Mouse (Mus musculus) forebrain, embryonic 15.5 days (tissue): ENCODE results near the gene Nfe2. TPM values are rescaled to one million over a fixed set of nuclear protein-coding genes. Genes with fewer than 3 reads are reported as not detected.
"Not testable (repeated sequence)": the region's sequence is repeated elsewhere in the genome, so short reads cannot be mapped to it uniquely, and the experiment has no call there.

ENCODE experiments used
- ATAC-seq: fragments of 200-750 bp; cut with Nextera tagmentation; replicated peaks from 2 replicates; pipeline ENCODE4 v1.8.0; 2017; ENCODE audit warnings: mild to moderate bottlenecking, moderate TSS enrichment, moderate library complexity
- H3K27ac ChIP-seq: fragments of 300-500 bp; sonication (generic); replicated peaks from 2 replicates; pipeline ENCODE4 v1.5.1; 2015; ENCODE audit warnings: mild to moderate bottlenecking, inconsistent platforms
- H3K27me3 ChIP-seq: fragments of 300-500 bp; sonication (generic); 2 replicates; pipeline ENCODE4 v1.6.1; 2015; ENCODE audit warnings: inconsistent platforms
- H3K36me3 ChIP-seq: fragments of 300-500 bp; sonication (generic); 2 replicates; pipeline ENCODE4 v1.6.1; 2015; ENCODE audit warnings: mild to moderate bottlenecking, inconsistent platforms
- H3K4me1 ChIP-seq: fragments of 300-500 bp; sonication (generic); 2 replicates; pipeline ENCODE4 v1.6.1; 2015; ENCODE audit warnings: inconsistent platforms
- H3K4me2 ChIP-seq: fragments of 300-500 bp; sonication (generic); replicated peaks from 2 replicates; pipeline ENCODE4 v1.6.1; 2015; ENCODE audit warnings: mild to moderate bottlenecking, inconsistent platforms
- H3K4me3 ChIP-seq: fragments of 300-500 bp; sonication (generic); 2 replicates; pipeline ENCODE4 v1.5.1; 2015; ENCODE audit warnings: mild to moderate bottlenecking, inconsistent platforms
- H3K9ac ChIP-seq: fragments of 300-500 bp; sonication (generic); replicated peaks from 2 replicates; pipeline ENCODE4 v1.6.1; 2015; ENCODE audit warnings: mild to moderate bottlenecking, inconsistent platforms
- H3K9me3 ChIP-seq: fragments of 300-500 bp; sonication (generic); 2 replicates; pipeline ENCODE4 v1.6.1; 2016; ENCODE audit warnings: inconsistent platforms
- WGBS: fragments of 180-500 bp; shearing (Covaris S2); methylation state at CpG from one replicate; pipeline ENCODE4 v1.1.7; 2015; ENCODE audit warnings: mixed read lengths; 5-methylcytosine and 5-hydroxymethylcytosine counted together
- polyA plus RNA-seq: library from polyadenylated mRNA; unstranded; fragments of >200 nt; fragmentation: Nextera tagmentation; extraction: Ambion mirVana; gene quantifications from 2 replicates; pipeline ENCODE4 v1.2.1, GENCODE M21; 2015

Nfe2 gene
- polyA plus RNA-seq, 1 experiment from 2014 or later, result 0.38 TPM

DNA sequence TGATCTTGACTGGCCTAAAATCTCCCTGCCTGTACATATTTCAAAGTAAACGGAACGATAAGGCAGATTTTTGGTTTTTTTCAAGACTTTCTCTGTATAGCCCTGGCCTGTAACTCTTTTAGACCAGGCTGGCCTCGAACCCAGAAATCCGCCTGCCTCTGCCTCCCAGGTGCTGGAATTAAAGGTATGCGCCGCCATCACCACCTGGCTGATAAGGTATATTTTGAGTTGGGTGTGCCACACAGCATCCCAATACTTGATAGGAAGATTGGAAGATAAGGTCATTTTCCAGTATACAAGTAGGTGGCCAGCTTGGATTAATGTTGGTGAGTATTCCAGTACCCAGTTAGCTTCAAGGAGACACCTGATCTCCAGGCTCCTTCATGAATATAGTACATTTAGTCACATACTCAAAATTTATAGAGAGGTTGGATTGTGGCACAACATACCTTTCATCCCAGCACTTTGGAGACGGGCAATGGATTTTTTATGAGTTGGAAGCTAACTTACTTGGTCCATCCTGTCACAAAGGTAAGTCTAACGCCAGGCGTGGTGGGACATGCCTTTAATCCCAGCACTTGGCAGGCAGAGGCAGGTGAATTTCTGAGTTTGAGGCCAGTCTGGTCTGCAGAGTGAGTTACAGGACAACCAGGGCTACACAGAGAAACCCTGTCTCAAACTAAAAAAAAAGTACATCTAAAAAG is 11.0 kb downstream of the Nfe2 start:
- H3K4me1 ChIP-seq, result peaks cover 26% of the 10 kb centered on the region
- no peak for ATAC-seq
- peaks cover 64% of the 10 kb centered on the region for H3K36me3 ChIP-seq
- no peaks in the 10 kb centered on the region for H3K27me3 ChIP-seq
- no peak overlapping the region for H3K27ac ChIP-seq
- no peak overlapping the region for H3K4me2 ChIP-seq
- WGBS, result 85% methylated on average over 9 of the region's 9 CpGs
- no peak overlapping the region for H3K9ac ChIP-seq
- no peak overlapping the region for H3K4me3 ChIP-seq
- H3K9me3 ChIP-seq, result no peaks in the 10 kb centered on the region

DNA sequence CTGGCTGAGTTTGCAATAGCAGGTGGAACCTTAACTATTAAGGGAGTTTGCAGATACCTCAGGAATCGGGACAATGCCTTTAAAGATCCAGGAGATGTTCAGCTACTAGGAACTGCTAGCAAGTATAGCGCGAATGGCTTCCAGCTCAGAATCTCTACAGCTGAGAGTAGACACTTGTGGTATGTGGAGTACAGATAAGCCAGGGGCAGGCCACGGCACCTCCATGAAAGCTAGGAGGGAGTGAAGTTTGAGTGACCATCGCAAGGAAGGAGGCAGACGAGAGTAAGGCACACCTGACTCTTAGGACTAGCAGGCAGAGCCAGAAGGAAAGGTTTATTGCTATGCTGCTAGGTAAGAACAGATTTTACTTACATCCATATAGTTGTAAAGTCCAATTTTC is 12.6 kb downstream of the Nfe2 start:
- Histone ChIP-seq H3K4me1 (peaks cover 37% of the 10 kb centered on the region), H3K9me3 (no peaks in the 10 kb centered on the region), H3K9ac (no peak overlapping the region), H3K27me3 (no peaks in the 10 kb centered on the region), H3K27ac (no peak overlapping the region), H3K4me2 (no peak overlapping the region), H3K36me3 (peaks cover 71% of the 10 kb centered on the region), H3K4me3 (no peak overlapping the region)
- 82% methylated on average over 6 of the region's 6 CpGs for WGBS
- no peak for ATAC-seq

DNA sequence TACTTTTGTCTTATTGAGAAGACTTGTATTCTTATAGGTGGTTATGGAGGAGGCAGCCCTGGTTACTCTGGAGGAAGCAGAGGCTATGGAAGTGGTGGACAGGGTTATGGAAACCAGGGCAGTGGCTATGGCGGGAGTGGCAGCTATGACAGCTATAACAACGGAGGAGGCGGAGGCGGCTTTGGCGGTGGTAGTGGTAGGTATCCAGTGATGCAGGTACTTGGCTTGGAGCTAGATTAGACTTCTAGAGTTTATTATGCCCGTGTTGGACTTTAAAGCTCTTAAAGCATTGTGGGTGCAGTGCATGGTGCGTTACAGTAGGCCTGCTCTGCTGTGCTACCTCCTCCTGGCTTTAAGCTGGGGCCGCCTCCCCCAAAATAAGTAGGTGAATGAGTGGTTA is 15.3 kb downstream of the Nfe2 start:
- no peak for ATAC-seq
- WGBS, result 67% methylated on average over 8 of the region's 8 CpGs

DNA sequence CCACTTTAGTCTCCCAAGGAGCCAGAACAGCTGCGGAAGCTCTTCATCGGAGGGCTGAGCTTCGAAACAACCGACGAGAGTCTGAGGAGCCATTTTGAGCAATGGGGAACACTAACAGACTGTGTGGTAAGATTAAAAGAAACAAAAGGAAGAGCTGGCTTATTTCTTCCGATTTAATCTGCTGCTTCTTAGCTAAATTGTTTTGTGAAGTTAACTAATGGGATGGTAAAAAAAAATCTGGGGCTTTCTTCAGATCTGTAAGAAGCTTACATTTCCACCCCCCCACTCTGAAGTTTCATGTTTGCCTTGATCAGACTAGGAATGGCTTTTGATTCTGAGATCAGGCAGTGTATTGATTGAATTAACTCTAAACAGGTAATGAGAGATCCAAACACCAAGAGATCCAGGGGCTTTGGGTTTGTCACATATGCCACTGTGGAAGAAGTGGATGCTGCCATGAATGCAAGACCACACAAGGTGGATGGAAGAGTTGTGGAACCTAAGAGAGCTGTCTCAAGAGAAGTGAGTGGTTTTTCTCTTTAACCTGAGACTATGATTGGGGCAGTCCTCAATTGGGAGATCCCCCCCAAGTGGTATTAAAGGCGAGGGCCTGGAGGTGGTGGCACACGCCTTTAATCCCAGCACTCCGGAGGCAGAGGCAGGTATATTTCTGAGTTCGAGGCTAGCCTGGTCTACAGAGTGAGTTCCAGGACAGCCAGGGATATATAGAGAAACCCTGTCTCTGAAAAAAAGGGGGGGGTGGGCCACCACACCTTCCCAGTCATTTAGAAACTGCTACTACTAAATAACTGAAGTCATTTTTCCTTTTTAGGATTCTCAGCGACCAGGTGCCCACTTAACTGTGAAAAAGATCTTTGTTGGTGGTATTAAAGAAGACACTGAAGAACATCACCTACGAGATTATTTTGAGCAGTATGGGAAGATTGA is 16.9 kb downstream of the Nfe2 start:
- peaks cover 60% of the 10 kb centered on the region for H3K4me1 ChIP-seq
- ATAC-seq, H3K27me3 ChIP-seq, H3K9me3 ChIP-seq: not testable (repeated sequence)
- H3K4me3 ChIP-seq, result peak overlapping the region; percentile 83
- H3K9ac ChIP-seq, result peak overlapping the region; percentile 87
- H3K4me2 ChIP-seq, result peak overlapping the region; percentile 88
- peaks cover 40% of the 10 kb centered on the region for H3K36me3 ChIP-seq
- 9% methylated on average over 12 of the region's 12 CpGs for WGBS
- H3K27ac ChIP-seq, result peak overlapping the region; percentile 96

More for the DNA sequence above, 15.3 kb downstream of the Nfe2 start:
- Histone ChIP-seq H3K27me3 (no peaks in the 10 kb centered on the region), H3K27ac (no peak overlapping the region), H3K4me3 (peak overlapping the region; percentile 83), H3K4me1 (peaks cover 50% of the 10 kb centered on the region), H3K9ac (0 out of 2 replicates have a peak overlapping the region, but pooled peaks have one; percentile 10), H3K36me3 (peaks cover 56% of the 10 kb centered on the region), H3K9me3 (no peaks in the 10 kb centered on the region), H3K4me2 (peak overlapping the region; percentile 88)

DNA sequence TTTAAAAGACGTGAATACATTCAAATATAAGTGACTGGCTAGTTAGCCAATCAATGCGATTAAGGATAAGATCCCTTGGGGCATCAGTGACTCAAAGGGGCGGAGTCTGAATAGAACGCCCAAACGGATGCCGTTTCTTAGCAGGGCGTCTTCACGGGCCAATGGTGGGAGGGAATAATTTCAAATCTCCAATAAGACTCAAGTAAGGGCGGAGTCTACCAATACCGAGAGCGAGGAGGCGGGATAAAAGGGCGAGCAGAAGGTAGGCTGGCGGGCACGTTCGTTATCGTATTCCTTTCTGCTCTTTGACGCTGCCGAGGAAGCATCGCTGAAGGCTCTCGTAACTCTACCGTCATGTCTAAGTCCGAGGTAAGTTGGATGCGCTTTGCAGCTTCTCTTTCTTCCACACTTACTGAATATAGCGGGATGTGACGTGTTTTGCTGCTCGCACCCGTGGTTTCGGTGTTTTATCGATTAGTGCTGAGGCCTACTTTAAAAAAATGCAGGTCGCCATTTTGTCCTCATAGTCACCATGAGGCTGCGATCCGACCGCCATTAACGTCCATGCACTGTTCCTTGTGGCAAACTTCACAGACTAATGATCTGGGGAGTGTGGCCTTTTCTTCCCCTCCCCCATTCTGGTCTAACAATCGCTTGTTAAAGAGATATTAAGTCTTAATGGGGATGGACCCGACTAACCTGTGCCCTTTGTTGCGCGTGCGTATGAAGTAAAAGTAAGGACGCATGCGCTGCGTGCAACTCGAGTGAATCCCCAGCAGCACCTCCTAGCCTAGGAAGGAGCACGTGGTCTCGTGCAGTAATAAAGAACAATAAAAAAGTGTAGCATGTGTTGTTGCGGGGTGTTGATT is 17.8 kb downstream of the Nfe2 start, which contains the start of gene Hnrnpa1:
Gene Hnrnpa1 (plus strand): TSS at position 273 of the 869 bp plus-strand sequence.
- H3K4me3 ChIP-seq, result peak within 1 kb of the TSS; percentile 83
- peak within 1 kb of the TSS; percentile 96 for H3K27ac ChIP-seq
- H3K4me1 ChIP-seq, result peaks cover 59% of the 10 kb centered on the region
- H3K27me3 ChIP-seq, result no peaks in the 10 kb centered on the region
- under 1% methylated on average over 47 of the region's 47 CpGs for WGBS
- H3K36me3 ChIP-seq, result peaks cover 38% of the 10 kb centered on the region
- peak within 1 kb of the TSS; percentile 87 for H3K9ac ChIP-seq
- ATAC-seq, result peak; percentile 94
- H3K9me3 ChIP-seq, result no peaks in the 10 kb centered on the region
- H3K4me2 ChIP-seq, result peak within 1 kb of the TSS; percentile 88

DNA sequence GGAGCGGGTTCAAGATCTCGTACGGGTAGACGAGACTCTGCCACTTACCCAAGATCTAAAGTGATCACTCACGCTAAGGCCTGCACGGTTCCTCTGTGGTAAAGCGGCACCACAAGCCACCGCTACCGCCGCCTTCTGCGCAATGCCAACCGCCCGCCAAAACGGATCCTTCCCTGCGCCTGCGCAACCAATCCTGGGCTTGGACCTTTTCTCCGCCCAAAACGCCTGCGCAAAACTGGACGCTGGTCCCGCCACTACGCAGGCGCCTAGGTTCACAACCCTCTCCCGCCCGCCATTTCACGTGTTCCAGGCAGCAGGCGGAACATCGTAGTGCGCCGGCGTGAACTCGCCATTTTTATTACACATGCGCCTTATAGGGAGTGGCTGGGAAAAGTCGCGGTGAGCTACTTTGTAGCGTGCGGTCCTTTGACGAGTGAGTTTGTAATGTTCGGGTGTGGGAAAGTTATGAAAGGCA is 18.5 kb downstream of the Nfe2 start, which contains the start of gene Cbx5:
Gene Cbx5 (minus strand): TSS at position 132 of the 475 bp plus-strand sequence.
- under 1% methylated on average over 39 of the region's 39 CpGs for WGBS
- H3K27ac ChIP-seq, result peak within 1 kb of the TSS; percentile 96

DNA sequence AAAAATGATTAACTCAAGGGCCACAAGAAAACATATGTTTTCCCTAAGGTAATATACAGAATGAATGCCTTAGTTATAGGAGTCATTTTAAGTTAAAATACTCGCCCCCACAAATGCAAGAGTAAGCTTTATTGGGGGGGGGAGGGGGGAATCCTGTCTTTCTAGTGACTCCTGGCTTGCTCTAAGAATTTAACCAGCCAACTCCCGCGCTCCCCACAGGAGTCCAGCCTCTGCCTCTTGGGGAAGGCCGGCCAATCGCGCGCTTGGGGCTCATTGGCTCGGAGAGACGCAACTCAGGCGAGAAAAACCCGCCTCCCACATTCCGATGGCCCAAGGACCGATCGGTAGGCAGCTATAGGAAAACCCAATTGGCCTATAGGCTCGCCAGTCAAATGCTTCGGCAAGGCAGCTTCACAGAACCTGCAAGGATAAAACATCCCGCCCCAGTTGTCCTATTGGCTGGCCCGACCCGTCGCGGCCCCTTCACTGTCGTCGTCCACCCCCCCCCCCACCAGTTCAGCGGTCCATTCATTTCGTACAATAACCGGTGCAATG is 19.0 kb downstream of the Nfe2 start:
- H3K9ac ChIP-seq, result peak overlapping the region; percentile 57
- H3K36me3 ChIP-seq, result peaks cover 39% of the 10 kb centered on the region
- no peaks in the 10 kb centered on the region for H3K27me3 ChIP-seq
- H3K4me3 ChIP-seq, result peak overlapping the region; percentile 83
- peak; percentile 90 for ATAC-seq
- H3K27ac ChIP-seq, result peak overlapping the region; percentile 96
- H3K4me2 ChIP-seq, result peak overlapping the region; percentile 77
- no peaks in the 10 kb centered on the region for H3K9me3 ChIP-seq
- WGBS, result under 1% methylated on average over 26 of the region's 26 CpGs
- peaks cover 55% of the 10 kb centered on the region for H3K4me1 ChIP-seq

More for the DNA sequence above, 18.5 kb downstream of the Nfe2 start, which contains the start of gene Cbx5:
- peak within 1 kb of the TSS; percentile 87 for H3K9ac ChIP-seq
- H3K36me3 ChIP-seq, result peaks cover 37% of the 10 kb centered on the region
- peak within 1 kb of the TSS; percentile 83 for H3K4me3 ChIP-seq
- peak; percentile 93 for ATAC-seq
- H3K27me3 ChIP-seq, result no peaks in the 10 kb centered on the region
- no peaks in the 10 kb centered on the region for H3K9me3 ChIP-seq
- H3K4me2 ChIP-seq, result peak within 1 kb of the TSS; percentile 88
- peaks cover 55% of the 10 kb centered on the region for H3K4me1 ChIP-seq

DNA sequence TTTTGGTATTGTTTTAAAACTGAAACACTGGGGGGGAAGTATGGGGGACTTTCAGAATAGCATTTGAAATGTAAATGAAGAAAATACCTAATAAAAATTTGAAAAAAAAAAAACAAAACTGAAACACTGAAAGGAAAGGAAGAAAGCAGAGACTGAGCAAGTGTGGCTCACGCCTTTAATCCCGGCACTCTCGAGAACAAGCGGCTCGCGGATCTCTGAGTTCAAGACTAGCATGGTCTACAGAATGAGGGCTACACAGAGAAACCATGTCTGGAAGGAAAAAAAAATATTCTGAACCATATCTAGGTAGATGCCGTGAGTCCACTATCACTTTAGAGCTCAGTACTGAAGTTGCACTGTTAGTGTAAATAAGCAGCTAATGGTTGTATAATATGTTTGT is 20.9 kb downstream of the Nfe2 start:
- no peaks in the 10 kb centered on the region for H3K9me3 ChIP-seq
- 0 out of 2 replicates have a peak overlapping the region, but pooled peaks have one; percentile 77 for H3K4me2 ChIP-seq
- no peak overlapping the region for H3K4me3 ChIP-seq
- H3K4me1 ChIP-seq, result peaks cover 36% of the 10 kb centered on the region
- no peak for ATAC-seq
- peaks cover 21% of the 10 kb centered on the region for H3K36me3 ChIP-seq
- H3K27me3 ChIP-seq, result no peaks in the 10 kb centered on the region
- WGBS, result 94% methylated on average over 7 of the region's 7 CpGs
- H3K9ac ChIP-seq, result no peak overlapping the region
- no peak overlapping the region for H3K27ac ChIP-seq

DNA sequence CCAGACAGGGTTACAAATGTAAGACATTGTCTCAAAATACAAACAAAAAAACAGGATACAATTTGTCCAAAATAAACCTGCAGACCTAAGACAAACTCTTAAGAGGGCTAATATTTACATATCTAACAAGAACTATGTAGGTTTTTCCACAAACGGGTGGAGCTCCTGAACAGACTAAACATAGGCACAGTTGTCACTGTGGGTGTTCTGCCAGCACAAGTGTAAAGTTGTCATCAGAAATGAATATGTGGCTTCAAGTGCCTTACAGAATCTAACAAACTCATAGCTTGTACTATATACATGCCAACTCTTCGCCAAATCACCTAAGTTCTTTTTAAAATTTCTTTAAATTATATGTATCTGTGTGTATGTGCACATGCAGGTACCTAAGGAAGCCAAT is 25.1 kb downstream of the Nfe2 start:
- H3K9ac ChIP-seq, result no peak overlapping the region
- no peaks in the 10 kb centered on the region for H3K9me3 ChIP-seq
- peaks cover 13% of the 10 kb centered on the region for H3K36me3 ChIP-seq
- H3K4me3 ChIP-seq, result no peak overlapping the region
- no peak overlapping the region for H3K27ac ChIP-seq
- no peak for ATAC-seq
- WGBS, result 82% methylated on average over 2 of the region's 2 CpGs
- no peaks in the 10 kb centered on the region for H3K27me3 ChIP-seq
- H3K4me1 ChIP-seq, result peaks cover 19% of the 10 kb centered on the region
- no peak overlapping the region for H3K4me2 ChIP-seq

DNA sequence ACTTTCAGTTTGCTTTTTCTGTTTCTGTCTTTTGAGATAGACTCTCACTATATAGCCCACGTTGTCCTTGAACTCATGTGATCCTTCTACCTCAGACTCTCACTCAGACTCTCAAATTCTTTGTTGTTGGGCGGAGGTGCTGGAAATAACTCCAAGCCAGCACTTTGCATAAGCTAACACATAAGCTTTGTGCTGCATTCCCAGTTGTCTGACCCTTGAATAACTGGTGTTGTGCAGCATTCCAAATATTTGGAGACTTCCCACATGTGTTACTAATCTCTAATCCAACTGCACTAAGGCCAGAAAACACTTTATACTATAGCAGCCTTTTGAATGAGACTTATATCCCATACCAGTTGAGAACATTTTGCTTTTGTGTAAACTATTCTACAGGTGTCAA is 29.3 kb downstream of the Nfe2 start:
- no peaks in the 10 kb centered on the region for H3K9me3 ChIP-seq
- no peak for ATAC-seq
- no peak overlapping the region for H3K9ac ChIP-seq
- 73% methylated on average over 2 of the region's 2 CpGs for WGBS
- peaks cover 18% of the 10 kb centered on the region for H3K4me1 ChIP-seq
- no peaks in the 10 kb centered on the region for H3K27me3 ChIP-seq
- H3K36me3 ChIP-seq, result no peaks in the 10 kb centered on the region
- no peak overlapping the region for H3K27ac ChIP-seq
- H3K4me2 ChIP-seq, result no peak overlapping the region
- no peak overlapping the region for H3K4me3 ChIP-seq

DNA sequence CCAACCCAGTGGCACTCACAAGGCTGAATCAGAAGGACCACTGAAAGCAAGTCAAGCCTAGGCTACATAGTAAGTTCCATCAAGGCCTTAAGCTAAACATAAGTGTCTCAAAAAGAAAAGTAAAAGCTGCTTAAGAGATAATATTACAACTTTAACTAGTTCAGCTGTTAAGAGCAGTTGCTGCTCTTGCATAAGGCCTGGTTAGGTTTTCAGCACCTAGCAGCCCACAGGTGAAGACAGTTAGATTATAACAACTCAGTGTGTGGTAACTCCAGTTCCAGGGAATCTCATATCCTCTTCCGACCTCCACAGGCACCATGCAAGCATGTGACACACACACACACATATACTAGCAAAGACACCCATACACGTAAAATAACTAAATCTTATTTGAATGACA is 30.6 kb downstream of the Nfe2 start:
- Histone ChIP-seq H3K36me3 (no peaks in the 10 kb centered on the region), H3K4me2 (no peak overlapping the region), H3K9me3 (no peaks in the 10 kb centered on the region), H3K4me1 (peaks cover 18% of the 10 kb centered on the region), H3K9ac (no peak overlapping the region), H3K27ac (no peak overlapping the region), H3K27me3 (no peaks in the 10 kb centered on the region), H3K4me3 (no peak overlapping the region)
- no peak for ATAC-seq
- 93% methylated on average over 2 of the region's 2 CpGs for WGBS
